Mouse (Mus musculus) hindbrain, embryonic 13.5 days (tissue): ENCODE measurements around the gene Cd37. TPM values are rescaled to one million over a fixed set of nuclear protein-coding genes. Genes with fewer than 3 reads are reported as not detected.

Experiments
- ATAC-seq: fragments of 200-750 bp; cut with Nextera tagmentation; 2 replicates; pipeline ENCODE4 v1.8.0; 2017; ENCODE audit warnings: moderate TSS enrichment; ENCODE audit not compliant: low FRiP score
- H3K27ac ChIP-seq: fragments of 300-500 bp; sonication (generic); 2 replicates; pipeline ENCODE4 v1.5.1; 2015; ENCODE audit warnings: inconsistent platforms, mild to moderate bottlenecking, moderate library complexity
- H3K27me3 ChIP-seq: fragments of 300-500 bp; sonication (generic); 2 replicates; pipeline ENCODE4 v1.6.1; 2015; ENCODE audit warnings: mild to moderate bottlenecking, inconsistent platforms
- H3K36me3 ChIP-seq: fragments of 300-500 bp; sonication (generic); 2 replicates; pipeline ENCODE4 v1.6.1; 2015; ENCODE audit warnings: mild to moderate bottlenecking, inconsistent platforms
- H3K4me1 ChIP-seq: fragments of 300-500 bp; sonication (generic); replicated peaks from 2 replicates; pipeline ENCODE4 v1.6.1; 2015; ENCODE audit warnings: inconsistent platforms
- H3K4me2 ChIP-seq: fragments of 300-500 bp; sonication (generic); 2 replicates; pipeline ENCODE4 v1.6.1; 2015; ENCODE audit warnings: inconsistent platforms, mild to moderate bottlenecking, moderate library complexity
- H3K4me3 ChIP-seq: fragments of 300-500 bp; sonication (generic); 2 replicates; pipeline ENCODE4 v1.5.1; 2015; ENCODE audit warnings: mild to moderate bottlenecking, inconsistent platforms
- H3K9ac ChIP-seq: fragments of 300-500 bp; sonication (generic); 2 replicates; pipeline ENCODE4 v1.6.1; 2015; ENCODE audit warnings: mild to moderate bottlenecking, inconsistent platforms
- H3K9me3 ChIP-seq: fragments of 300-500 bp; sonication (generic); 2 replicates; pipeline ENCODE4 v1.6.1; 2016; ENCODE audit warnings: inconsistent platforms
- WGBS: fragments of 180-500 bp; shearing (Covaris S2); methylation state at CpG from one replicate; pipeline ENCODE4 v1.1.7; 2015; 5-methylcytosine and 5-hydroxymethylcytosine counted together
- polyA plus RNA-seq: library from polyadenylated mRNA; unstranded; fragments of >200 nt; fragmentation: Nextera tagmentation; extraction: Ambion mirVana; gene quantifications from 2 replicates; pipeline ENCODE4 v1.2.1, GENCODE M21; 2015

Gene Cd37
- 0.96 and 1.7 TPM in 2 replicates for polyA plus RNA-seq

DNA sequence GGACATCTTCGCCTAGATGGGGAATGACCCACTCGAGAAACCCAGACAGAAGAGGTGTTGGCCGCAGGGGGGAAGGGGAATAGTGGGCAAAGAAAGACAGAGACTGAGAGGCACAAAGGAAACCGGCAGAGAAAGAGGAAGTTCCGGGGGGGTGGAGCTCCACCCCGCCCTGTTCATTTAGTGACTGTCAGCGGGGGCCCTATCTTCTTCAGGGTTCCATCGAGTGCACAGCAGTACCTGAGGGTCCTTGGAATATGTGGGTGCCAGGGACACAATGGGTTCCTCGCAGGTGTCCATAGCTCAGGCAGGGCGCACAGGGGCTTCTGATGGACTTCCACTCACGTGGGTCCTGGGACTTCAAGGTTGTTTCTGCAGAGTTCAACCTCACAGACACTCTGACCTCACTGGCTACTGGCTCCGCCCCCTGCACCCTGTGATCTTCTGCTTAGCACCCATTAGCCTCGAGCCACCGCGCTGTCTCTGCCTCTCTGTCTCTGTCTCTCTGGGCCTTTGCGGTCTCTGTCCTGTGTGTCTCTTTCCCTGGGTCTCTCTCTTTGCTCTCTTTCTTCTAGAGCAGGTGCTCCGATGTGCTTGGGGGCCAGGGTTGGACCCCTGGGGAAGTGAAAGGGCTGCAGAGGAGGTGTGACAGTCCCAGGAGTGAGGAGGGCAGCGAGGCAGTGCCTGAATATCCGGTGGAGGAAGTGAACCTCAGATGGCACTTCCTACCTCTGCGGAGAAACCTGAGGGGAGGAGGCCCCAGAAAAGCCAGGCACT, at the start of gene Cd37:
Gene Cd37 (minus strand): TSS at position 393 of the 774 bp plus-strand sequence.
- WGBS = 37% methylated on average over 20 of the region's 20 CpGs
- Histone ChIP-seq H3K27me3 (peaks cover 67% of the 10 kb centered on the region), H3K4me2 (no peak within 1 kb of the TSS), H3K4me1 (peaks cover 28% of the 10 kb centered on the region), H3K4me3 (no peak within 1 kb of the TSS), H3K27ac (no peak within 1 kb of the TSS), H3K9ac (no peak within 1 kb of the TSS; the same call in 1 of the 2 replicates), H3K9me3 (no peaks in the 10 kb centered on the region), H3K36me3 (no peaks in the 10 kb centered on the region)
- no peak for ATAC-seq

DNA sequence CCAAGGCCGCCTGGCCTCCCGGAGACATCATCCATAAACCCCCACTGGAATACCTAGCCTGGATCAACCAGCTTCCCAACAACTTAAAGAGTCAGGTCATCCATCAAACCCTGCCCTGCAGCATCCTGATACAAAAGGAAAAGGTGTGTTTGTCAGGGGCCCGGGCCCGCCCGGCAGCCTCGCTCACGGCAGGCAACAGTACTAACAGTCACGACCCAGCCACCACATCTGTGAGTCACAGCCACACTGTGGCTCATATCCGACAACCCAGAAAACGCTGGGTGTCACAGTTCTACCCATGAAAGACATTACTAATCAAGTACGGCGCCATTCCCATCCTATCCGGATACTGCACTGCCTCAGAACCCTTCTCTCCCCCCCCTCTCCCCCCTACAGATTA, 47.6 kb upstream of the Cd37 start:
- ATAC-seq = no peak
- Histone ChIP-seq H3K9me3 (no peaks in the 10 kb centered on the region), H3K27me3 (no peaks in the 10 kb centered on the region), H3K27ac (no peak overlapping the region), H3K4me3 (no peak overlapping the region), H3K9ac (no peak overlapping the region), H3K4me1 (no peaks in the 10 kb centered on the region), H3K36me3 (no peaks in the 10 kb centered on the region), H3K4me2 (no peak overlapping the region)
- 86% methylated on average over 13 of the region's 13 CpGs for WGBS

DNA sequence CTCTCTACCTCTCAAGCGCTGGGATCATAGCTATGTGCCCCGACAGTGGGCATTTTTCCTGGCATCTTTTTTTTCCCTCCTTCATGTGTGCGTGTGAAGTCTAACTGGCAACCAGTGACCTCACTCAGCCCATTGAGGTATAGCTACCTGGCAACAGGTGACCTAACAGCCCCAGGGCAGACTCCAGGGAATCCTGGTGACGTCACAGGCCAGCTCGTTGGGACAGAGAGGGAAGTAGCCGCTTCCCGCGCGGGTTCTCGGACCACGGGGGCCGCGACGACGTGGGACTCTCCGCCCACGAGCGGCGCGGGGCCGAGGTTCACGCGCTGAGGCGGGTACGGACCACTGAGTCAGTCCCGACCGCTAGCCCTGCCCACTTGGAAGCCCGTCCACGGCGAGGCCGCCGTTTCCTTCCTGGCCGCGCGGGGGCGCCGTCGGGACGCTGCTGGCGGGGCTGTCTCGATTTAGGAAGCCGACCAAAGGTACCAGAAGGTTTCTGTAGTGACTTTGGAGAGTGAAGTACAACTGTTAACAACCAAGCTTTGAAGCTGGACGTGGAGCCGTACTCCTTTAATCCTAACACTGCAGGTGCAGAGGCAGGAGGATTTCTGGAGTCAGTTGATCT, 38.3 kb upstream of the Cd37 start, which contains the start of gene Slc6a21:
Gene Slc6a21 (plus strand): TSS at position 378 of the 625 bp plus-strand sequence.
- Histone ChIP-seq H3K27me3 (peaks cover 14% of the 10 kb centered on the region), H3K27ac (no peak within 1 kb of the TSS), H3K36me3 (no peaks in the 10 kb centered on the region), H3K4me2 (peak within 1 kb of the TSS; percentile 50), H3K4me1 (peaks cover 4% of the 10 kb centered on the region; the same call in 1 of the 2 replicates), H3K9ac (no peak within 1 kb of the TSS), H3K9me3 (no peaks in the 10 kb centered on the region), H3K4me3 (peak within 1 kb of the TSS; percentile 35)
- WGBS = 9% methylated on average over 40 of the region's 44 CpGs
- ATAC-seq = no peak

DNA sequence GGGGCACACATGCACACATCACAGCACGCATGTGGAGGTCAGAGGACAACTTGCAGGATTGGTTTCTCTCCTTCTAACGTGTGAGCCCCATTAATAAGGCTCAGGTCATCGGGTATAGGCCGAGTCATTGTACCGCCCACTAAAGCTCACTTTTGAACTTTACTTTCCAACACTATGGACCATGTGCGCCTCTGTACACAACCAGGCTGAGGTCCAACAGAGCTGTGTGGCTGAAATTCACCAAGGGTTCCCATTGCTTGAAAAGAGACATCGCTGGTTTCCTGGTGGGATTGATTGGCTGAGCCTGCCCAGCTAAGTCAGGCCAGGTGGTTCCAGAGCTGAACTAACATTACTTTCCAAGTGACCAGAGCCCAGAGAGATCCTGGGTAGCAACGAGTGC, 34.8 kb upstream of the Cd37 start:
- Histone ChIP-seq H3K4me3 (no peak overlapping the region), H3K4me1 (peaks cover 4% of the 10 kb centered on the region; the same call in 1 of the 2 replicates), H3K9me3 (no peaks in the 10 kb centered on the region), H3K36me3 (no peaks in the 10 kb centered on the region), H3K27me3 (peaks cover 8% of the 10 kb centered on the region), H3K9ac (no peak overlapping the region), H3K4me2 (no peak overlapping the region), H3K27ac (no peak overlapping the region)
- no peak for ATAC-seq
- WGBS = 88% methylated on average over 8 of the region's 8 CpGs

DNA sequence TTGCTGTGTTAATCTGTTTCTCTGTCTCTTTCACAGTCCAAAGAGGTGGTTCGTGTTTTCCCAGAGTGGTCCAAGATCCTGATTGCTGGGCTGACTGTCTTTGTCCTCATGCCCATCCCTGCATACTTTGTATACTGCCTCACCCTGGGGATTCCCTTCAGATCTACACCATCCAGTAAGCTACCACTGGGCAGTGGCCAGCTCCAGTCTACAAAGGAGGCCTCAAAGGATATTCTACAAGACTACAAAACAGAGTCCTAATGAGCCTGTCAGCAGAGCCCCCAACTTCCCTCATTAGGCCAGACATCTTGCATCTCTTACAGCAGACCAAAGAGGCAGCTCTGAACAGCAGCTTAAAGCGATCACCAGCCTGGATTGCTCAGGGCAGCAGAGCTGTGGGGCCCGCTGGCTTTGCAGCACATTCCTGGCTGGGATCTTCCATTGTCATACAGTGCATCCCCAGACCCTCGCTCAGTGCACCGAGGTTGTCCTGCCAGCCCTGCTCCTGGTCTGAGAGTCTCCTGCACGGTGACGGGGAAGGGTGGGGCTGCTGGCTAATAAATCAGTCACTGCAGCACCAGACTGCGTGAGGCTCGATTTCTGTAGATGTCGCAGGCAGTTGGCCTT, 34.0 kb upstream of the Cd37 start:
- no peak overlapping the region for H3K4me2 ChIP-seq
- ATAC-seq = no peak
- H3K9ac ChIP-seq = no peak overlapping the region
- no peak overlapping the region for H3K4me3 ChIP-seq
- 65% methylated on average over 10 of the region's 10 CpGs for WGBS
- H3K9me3 ChIP-seq = no peaks in the 10 kb centered on the region
- H3K36me3 ChIP-seq = no peaks in the 10 kb centered on the region
- H3K27me3 ChIP-seq = peaks cover 14% of the 10 kb centered on the region
- peaks cover 6% of the 10 kb centered on the region; the same call in 1 of the 2 replicates for H3K4me1 ChIP-seq
- no peak overlapping the region for H3K27ac ChIP-seq

DNA sequence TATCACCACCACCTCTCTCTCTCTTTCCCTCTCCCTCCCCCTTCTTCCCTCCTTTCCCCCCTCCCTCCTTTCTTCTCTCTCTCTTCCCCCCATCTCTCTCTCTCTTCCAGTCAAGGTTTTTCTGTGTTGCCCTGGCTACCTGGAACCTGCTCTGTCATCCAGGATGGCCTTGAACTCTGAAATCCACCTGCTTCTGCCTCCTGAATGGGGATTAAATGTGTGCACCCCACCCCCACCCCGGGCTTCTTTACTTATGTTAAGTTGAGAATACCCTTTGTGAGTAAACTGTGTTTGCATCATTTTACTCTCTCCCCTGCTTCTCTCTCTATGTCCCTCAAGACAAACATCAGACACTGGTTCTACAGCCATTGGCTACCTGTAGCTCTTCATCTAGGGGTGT, 26.6 kb upstream of the Cd37 start:
- 79% methylated on average over 1 of the region's 1 CpGs for WGBS
- no peak overlapping the region for H3K4me3 ChIP-seq
- no peak for ATAC-seq
- H3K9me3 ChIP-seq = no peaks in the 10 kb centered on the region
- H3K4me2 ChIP-seq = no peak overlapping the region
- no peak overlapping the region for H3K9ac ChIP-seq
- H3K27ac ChIP-seq = no peak overlapping the region
- 0 out of 2 replicates have a peak, but pooled peaks cover 4% of the 10 kb centered on the region for H3K4me1 ChIP-seq
- no peaks in the 10 kb centered on the region for H3K36me3 ChIP-seq
- peaks cover 11% of the 10 kb centered on the region; the same call in 1 of the 2 replicates for H3K27me3 ChIP-seq

DNA sequence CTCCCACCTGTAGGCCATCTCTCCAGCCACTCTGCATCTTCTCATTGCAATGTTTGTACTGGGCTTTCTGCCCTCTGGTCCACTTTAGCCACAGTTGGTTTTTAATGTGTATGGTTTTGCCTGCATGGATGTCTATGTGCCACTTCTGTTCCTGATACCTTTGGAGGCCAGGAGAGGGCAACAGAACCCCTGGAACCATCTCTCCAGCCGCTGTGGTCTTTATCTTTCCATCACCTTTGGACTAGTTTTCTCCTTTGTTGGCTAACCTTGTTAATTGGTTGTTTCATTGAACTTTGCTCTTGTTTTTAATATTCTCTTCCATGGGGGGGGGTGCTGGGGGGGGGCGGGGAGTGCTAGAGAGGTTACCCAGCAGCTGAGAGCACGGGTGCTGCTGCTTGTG, 25.4 kb upstream of the Cd37 start:
- Histone ChIP-seq H3K27ac (no peak overlapping the region), H3K27me3 (peaks cover 19% of the 10 kb centered on the region), H3K9me3 (no peaks in the 10 kb centered on the region), H3K4me3 (no peak overlapping the region), H3K4me2 (no peak overlapping the region), H3K4me1 (0 out of 2 replicates have a peak, but pooled peaks cover 4% of the 10 kb centered on the region), H3K9ac (no peak overlapping the region), H3K36me3 (no peaks in the 10 kb centered on the region)
- ATAC-seq = no peak
- WGBS = 74% methylated on average over 3 of the region's 3 CpGs

DNA sequence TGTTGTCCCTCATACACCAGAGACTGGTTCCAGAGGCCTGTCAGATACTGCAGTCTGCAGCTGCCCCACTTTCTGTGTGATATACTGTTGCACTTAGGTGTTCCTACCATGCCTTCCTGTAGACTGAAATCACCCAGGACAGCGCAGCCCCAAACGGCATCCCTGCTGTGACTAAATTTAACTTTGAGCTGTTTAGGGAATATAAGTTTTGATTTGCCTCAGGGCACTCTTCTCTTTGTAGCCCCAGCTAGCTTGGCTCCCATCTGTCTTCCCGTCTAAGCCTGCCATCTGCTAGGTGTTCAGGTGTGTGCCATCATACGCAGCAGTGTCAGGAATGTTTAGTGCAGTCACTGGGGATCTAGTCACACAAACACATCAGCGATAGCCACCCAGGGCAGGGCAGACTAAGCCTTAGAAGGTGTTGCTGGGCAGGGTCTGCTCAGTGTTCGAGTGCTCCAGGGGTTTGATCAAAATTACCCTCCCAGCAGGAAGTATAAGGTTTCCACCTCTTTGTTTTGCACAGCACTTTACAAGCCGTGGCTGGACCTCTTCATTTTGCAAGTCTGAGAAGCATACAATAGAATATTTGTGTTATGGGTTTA, 24.2 kb upstream of the Cd37 start:
- Histone ChIP-seq H3K4me2 (no peak overlapping the region), H3K27ac (no peak overlapping the region), H3K4me1 (0 out of 2 replicates have a peak, but pooled peaks cover 3% of the 10 kb centered on the region), H3K27me3 (peaks cover 18% of the 10 kb centered on the region), H3K9ac (no peak overlapping the region), H3K4me3 (no peak overlapping the region), H3K9me3 (no peaks in the 10 kb centered on the region), H3K36me3 (no peaks in the 10 kb centered on the region)
- no peak for ATAC-seq
- 74% methylated on average over 7 of the region's 7 CpGs for WGBS

DNA sequence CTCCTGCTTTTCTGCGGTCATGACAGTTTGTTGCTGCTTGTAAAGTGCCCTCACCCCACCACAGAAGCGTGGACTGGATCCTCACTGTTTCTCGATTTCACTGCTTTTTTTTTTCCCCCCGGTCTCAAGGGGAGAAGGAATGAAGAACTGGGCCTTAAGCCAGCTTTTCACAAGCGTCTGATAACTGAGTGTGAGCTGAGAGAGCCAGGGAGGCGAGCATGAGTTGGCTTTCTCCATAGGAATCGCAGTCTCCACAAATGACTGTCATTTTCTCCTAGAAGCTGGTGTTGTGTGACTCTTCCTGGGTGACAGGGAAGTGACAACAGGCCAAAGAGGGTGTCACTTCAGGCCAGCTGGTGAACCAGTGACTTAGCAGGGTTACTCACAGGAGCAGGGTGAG, 23.4 kb upstream of the Cd37 start:
- Histone ChIP-seq H3K4me1 (no peaks in the 10 kb centered on the region), H3K4me3 (no peak overlapping the region), H3K27me3 (peaks cover 15% of the 10 kb centered on the region; the same call in 1 of the 2 replicates), H3K4me2 (no peak overlapping the region), H3K36me3 (no peaks in the 10 kb centered on the region), H3K9ac (no peak overlapping the region), H3K9me3 (no peaks in the 10 kb centered on the region), H3K27ac (no peak overlapping the region)
- ATAC-seq = no peak
- WGBS = 63% methylated on average over 7 of the region's 7 CpGs

DNA sequence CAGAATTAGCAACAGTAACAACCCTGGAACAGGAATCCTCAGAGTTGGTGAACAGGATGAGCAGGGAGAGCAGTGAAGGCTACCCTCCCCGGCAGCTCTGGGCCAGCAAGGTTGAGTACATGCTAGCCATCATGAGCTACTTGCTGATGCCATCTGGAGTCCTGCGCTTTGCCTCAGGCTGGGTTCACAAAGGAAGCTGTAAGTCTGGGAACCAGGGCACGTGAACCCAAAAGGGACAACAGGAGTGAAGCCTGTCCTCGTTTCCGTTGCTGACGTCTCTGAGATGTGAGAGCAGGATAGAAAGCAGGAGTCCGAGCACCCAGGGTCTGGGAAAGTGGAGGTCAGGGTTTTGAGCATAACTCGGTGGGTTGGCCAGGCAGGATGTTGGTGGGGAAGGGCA, 20.4 kb upstream of the Cd37 start:
- no peak for ATAC-seq
- no peak overlapping the region for H3K27ac ChIP-seq
- H3K4me1 ChIP-seq = no peaks in the 10 kb centered on the region
- H3K36me3 ChIP-seq = no peaks in the 10 kb centered on the region
- no peak overlapping the region for H3K4me2 ChIP-seq
- no peak overlapping the region for H3K9ac ChIP-seq
- WGBS = 91% methylated on average over 8 of the region's 8 CpGs
- no peak overlapping the region for H3K4me3 ChIP-seq
- H3K9me3 ChIP-seq = no peaks in the 10 kb centered on the region
- peaks cover 19% of the 10 kb centered on the region; the same call in 1 of the 2 replicates for H3K27me3 ChIP-seq

DNA sequence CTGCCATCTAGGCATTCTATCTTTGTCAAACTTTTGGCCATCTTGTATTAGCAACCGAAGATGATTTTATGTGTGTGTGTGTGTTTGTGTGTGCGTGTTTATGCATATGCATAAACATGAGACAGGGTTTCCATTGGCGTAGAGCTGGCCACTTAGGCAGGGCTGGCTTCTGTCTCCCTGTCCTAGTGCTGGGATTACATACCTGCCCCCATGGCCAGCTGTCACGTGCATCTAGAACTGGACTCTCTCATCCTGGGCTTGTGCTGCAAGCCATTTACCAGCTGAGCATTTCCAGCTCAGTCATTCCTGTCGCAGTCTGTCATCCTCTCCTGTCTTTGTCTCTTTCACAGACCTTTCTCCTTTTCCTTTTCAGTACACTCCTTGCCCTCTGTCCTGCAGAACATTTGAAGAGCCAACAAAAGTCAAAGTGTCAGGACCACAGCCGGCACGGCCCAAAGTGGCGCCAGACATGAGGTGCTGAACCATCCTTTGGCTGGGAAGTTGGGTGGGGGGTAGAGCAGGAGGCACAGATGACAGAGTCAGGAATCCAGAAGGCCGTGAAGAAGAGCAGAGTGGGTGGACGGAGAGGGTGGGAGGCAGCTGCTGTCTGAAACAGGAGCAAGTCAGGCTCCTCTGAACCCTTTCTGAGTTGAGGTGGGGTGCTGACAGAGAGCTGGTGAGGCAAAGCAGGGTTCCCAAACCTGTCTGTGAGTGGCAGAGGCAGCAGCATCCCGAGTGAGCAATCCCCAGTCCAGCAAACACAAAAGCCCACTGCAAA, 18.3 kb upstream of the Cd37 start:
- no peaks in the 10 kb centered on the region for H3K36me3 ChIP-seq
- WGBS = 65% methylated on average over 11 of the region's 11 CpGs

More for the DNA sequence above, 18.3 kb upstream of the Cd37 start:
- Histone ChIP-seq H3K27me3 (peaks cover 19% of the 10 kb centered on the region; the same call in 1 of the 2 replicates), H3K9ac (no peak overlapping the region), H3K9me3 (no peaks in the 10 kb centered on the region), H3K4me3 (no peak overlapping the region), H3K27ac (no peak overlapping the region), H3K4me1 (no peaks in the 10 kb centered on the region), H3K4me2 (no peak overlapping the region)
- ATAC-seq = no peak
